Mouse (Mus musculus) CH12.LX (cell line): Measurements from ENCODE around the gene Tpm4.

ENCODE experiments used
- BHLHE40 ChIP-seq: IDR thresholded peaks from 2 replicates; pipeline ENCODE4 v1.6.1; 2011; ENCODE audit warnings: mild to moderate bottlenecking, low read depth, low read length, improper control_type of control experiment
- CTCF ChIP-seq, 2 experiments: IDR thresholded peaks in 1 of 2; conservative IDR thresholded peaks in 1 of 2; 2 replicates each; pipeline ENCODE4 v1.5.1; 2011 to 2012; ENCODE audit warnings: low read depth in 2 of 2, low read length in 2 of 2, improper control_type of control experiment in 1 of 2, inconsistent platforms in 1 of 2, mild to moderate bottlenecking in 1 of 2, moderate library complexity in 1 of 2
- E2F4 ChIP-seq: IDR thresholded peaks from 2 replicates; pipeline ENCODE4 v1.6.1; 2011; ENCODE audit warnings: low read depth, low read length, improper control_type of control experiment; ENCODE audit not compliant: insufficient replicate concordance
- ELF1 ChIP-seq: IDR thresholded peaks from 2 replicates; pipeline ENCODE4 v1.6.1; 2014; ENCODE audit warnings: low read depth, mild to moderate bottlenecking, inconsistent platforms, low read length, improper control_type of control experiment
- GABPA ChIP-seq: IDR thresholded peaks from 2 replicates; pipeline ENCODE4 v1.6.1; 2012; ENCODE audit warnings: low read depth, low read length, improper control_type of control experiment, inconsistent platforms; ENCODE audit not compliant: insufficient replicate concordance
- JUN ChIP-seq: IDR thresholded peaks from 2 replicates; pipeline ENCODE4 v1.6.1; 2011; ENCODE audit warnings: low read depth, mild to moderate bottlenecking, low read length, improper control_type of control experiment, moderate library complexity; ENCODE audit not compliant: insufficient read depth
- MAX ChIP-seq: IDR thresholded peaks from 2 replicates; pipeline ENCODE4 v1.6.1; 2011; ENCODE audit warnings: low read length, improper control_type of control experiment
- MXI1 ChIP-seq: IDR thresholded peaks from 2 replicates; pipeline ENCODE4 v1.6.1; 2011; ENCODE audit warnings: mild to moderate bottlenecking, low read depth, low read length, improper control_type of control experiment
- MYC ChIP-seq: IDR thresholded peaks from 2 replicates; pipeline ENCODE4 v1.6.1; 2011; ENCODE audit warnings: low read depth, mild to moderate bottlenecking, improper control_type of control experiment, low read length
- POLR2A ChIP-seq: IDR thresholded peaks from 2 replicates; pipeline ENCODE4 v1.6.1; 2011; ENCODE audit warnings: low read depth, mild to moderate bottlenecking, improper control_type of control experiment, low read length
- SIN3A ChIP-seq: IDR thresholded peaks from 2 replicates; pipeline ENCODE4 v1.6.1; 2012; ENCODE audit warnings: low read length, improper control_type of control experiment, inconsistent platforms
- TBP ChIP-seq: conservative IDR thresholded peaks from 2 replicates; pipeline ENCODE4 v1.6.1; 2011; ENCODE audit warnings: low read depth, low read length, improper control_type of control experiment

DNA sequence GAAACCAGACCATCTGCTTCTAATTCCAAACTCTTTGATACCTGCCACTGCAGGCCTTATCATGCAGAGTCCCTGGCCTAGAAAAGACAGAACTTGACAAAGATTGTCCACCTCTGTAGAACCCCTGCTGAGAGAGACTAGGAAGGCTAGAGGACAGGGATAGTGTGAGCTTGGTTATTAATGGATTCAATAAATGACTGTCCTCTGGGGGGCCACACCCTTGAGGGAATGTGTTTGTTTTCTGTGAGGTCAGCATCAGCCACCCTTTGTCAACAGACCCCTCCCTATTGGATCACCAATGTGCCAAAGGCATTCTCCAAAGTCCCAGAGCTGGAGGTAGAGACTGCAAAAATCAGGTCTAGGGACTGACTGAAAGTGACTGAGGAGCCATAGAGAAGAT is 57.3 kb downstream of the Tpm4 start:
- TF ChIP-seq POLR2A = no peak
- TF ChIP-seq SIN3A = no peak
- no peak for TF ChIP-seq CTCF (conservative IDR thresholded peaks at IDR 0.05 in 1 of 2, IDR thresholded peaks at IDR 0.05 in 1 of 2; ENCODE audit: low read depth in 2 of 2, low read length in 2 of 2)
- TF ChIP-seq MYC = no peak
- TF ChIP-seq ELF1 = no peak
- no peak for TF ChIP-seq BHLHE40
- no peak for TF ChIP-seq TBP
- TF ChIP-seq E2F4 = no peak
- no peak for TF ChIP-seq GABPA
- TF ChIP-seq JUN = no peak
- no peak for TF ChIP-seq MXI1
- TF ChIP-seq MAX = no peak
